Mouse (Mus musculus) left cerebral cortex, postnatal 36 days (tissue): ENCODE data around the gene Gm12258. TPM values are rescaled to one million over a fixed set of nuclear protein-coding genes. Genes with fewer than 3 reads are reported as not detected.
A peak's percentile ranks its signal among the peaks of the same experiment; 100 is the strongest.

Experiments
- DNase-seq, 2 experiments: peaks; one replicate each; pipeline ENCODE4 v3.0.0; 2021 to 2022; ENCODE audit warnings: low spot score in 2 of 2, mixed read lengths in 1 of 2
- intact Hi-C: fragments of 180-260 bp; cut with DNase I; formaldehyde crosslinking; loops from one replicate; pipeline ENCODE4 v1.15.1; 2025
- total RNA-seq, 2 experiments: library from RNA; stranded (reverse); gene quantifications; 2 replicates each; pipeline ENCODE4 v1.2.3; 2021

Gene Gm12258
- total RNA-seq, 2 experiments from 2014 or later, result 17.0 to 24.1 TPM

GRCm38 (mm10) chr11:58894456-58894855 lies 47.5 kb downstream of the Gm12258 start:
- intact Hi-C loops, result no loop called here
- DNase-seq, result no peak

GRCm38 (mm10) chr11:58897485-58897884 lies 50.5 kb downstream of the Gm12258 start:
- intact Hi-C loops, result no loop called here
- no peak for DNase-seq

- intact Hi-C loops, result no loop called here
- DNase-seq, result no peak
Measured at GRCm38 (mm10) chr11:58901080-58901479, 54.1 kb downstream of the Gm12258 start.

GRCm38 (mm10) chr11:58903511-58904409 lies 56.8 kb downstream of the Gm12258 start, which contains the start of gene Zfp39:
TSS of gene Zfp39 (minus strand) at chr11:58904225.
- DNase-seq, result peak; percentile 94 to 95
- intact Hi-C loops, result no loop called here

- no peak for DNase-seq
- intact Hi-C loops, result no loop called here
Measured at GRCm38 (mm10) chr11:58904410-58904718, 57.4 kb downstream of the Gm12258 start.

DNA sequence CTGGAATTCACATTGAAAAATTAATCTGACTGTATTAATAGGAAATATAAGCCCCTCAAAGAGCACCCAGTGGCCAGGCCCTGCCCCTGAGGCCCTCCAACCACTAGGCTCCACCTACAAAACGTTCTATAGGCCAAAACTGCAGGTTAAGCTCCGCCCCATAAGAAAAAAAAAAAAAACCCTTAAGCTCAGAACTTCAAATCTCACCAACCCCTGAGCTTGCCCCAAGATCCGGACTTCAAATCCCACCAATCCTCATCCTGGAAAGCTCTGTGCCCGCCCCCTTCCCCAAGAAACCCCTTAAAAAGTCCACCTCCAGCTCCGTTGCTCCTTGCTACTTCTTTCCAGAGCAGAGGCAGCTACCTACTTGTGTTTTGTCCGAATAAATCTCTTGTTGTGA lies 57.9 kb downstream of the Gm12258 start:
- intact Hi-C loops, result no loop called here
- no peak for DNase-seq

Other genes starting within 250 kb of the Gm12258 start
- gene 2210407C18Rik, start 231.1 kb upstream of the Gm12258 start, total RNA-seq, result not detected
- not detected for gene Olfr323, start 216.7 kb upstream of the Gm12258 start, total RNA-seq
- not detected for gene Trim58, start 206.7 kb upstream of the Gm12258 start, total RNA-seq
- not detected for gene Olfr322, start 188.4 kb upstream of the Gm12258 start, total RNA-seq
- gene Olfr320, start 166.1 kb upstream of the Gm12258 start, total RNA-seq, result not detected
- not detected for gene Olfr319, start 148.0 kb upstream of the Gm12258 start, total RNA-seq
- under 1 TPM in 1 of 2 experiments, not detected in 1; 0.11 TPM for gene Olfr318, start 123.1 kb upstream of the Gm12258 start, total RNA-seq
- not detected for gene Olfr317, start 107.9 kb upstream of the Gm12258 start, total RNA-seq
- 1 to 10 TPM in 1 of 2 experiments, under 1 TPM in 1; 0.79 to 1.0 TPM for gene Olfr316, start 94.4 kb upstream of the Gm12258 start, total RNA-seq
- gene Olfr315, start 74.0 kb upstream of the Gm12258 start, total RNA-seq, result not detected
- gene Olfr314, start 64.2 kb upstream of the Gm12258 start, total RNA-seq, result not detected
- 1 to 10 TPM; 2.2 to 2.9 TPM for gene Fam183b, start 45.2 kb upstream of the Gm12258 start, total RNA-seq
- gene Olfr313, start 32.2 kb upstream of the Gm12258 start, total RNA-seq, result not detected
- gene Olfr312, start 17.9 kb upstream of the Gm12258 start, total RNA-seq, result not detected
- gene Olfr311, start 7.9 kb upstream of the Gm12258 start, total RNA-seq, result not detected
- gene 2810021J22Rik, start 20.1 kb downstream of the Gm12258 start, total RNA-seq, result 10 to 100 TPM in 1 of 2 experiments, 1 to 10 TPM in 1; 9.6 to 10.9 TPM
- 10 to 100 TPM in 1 of 2 experiments, 1 to 10 TPM in 1; 8.2 to 10.4 TPM for gene Zfp39, start 57.1 kb downstream of the Gm12258 start, total RNA-seq
- gene Btnl10, start 70.8 kb downstream of the Gm12258 start, total RNA-seq, result not detected
- 100 to 1,000 TPM; 450 to 542 TPM for gene Rnf187, start 91.8 kb downstream of the Gm12258 start, total RNA-seq
- gene Hist3h2ba, start 101.8 kb downstream of the Gm12258 start, total RNA-seq, result 100 to 1,000 TPM; 103 to 124 TPM
- gene Hist3h2a, start 107.5 kb downstream of the Gm12258 start, total RNA-seq, result 10 to 100 TPM; 60.9 to 64.1 TPM
- gene Trim17, start 107.5 kb downstream of the Gm12258 start, total RNA-seq, result 1 to 10 TPM; 4.8 to 5.7 TPM
- gene Trim11, start 130.9 kb downstream of the Gm12258 start, total RNA-seq, result 10 to 100 TPM; 21.0 to 24.9 TPM